Mouse (Mus musculus) limb, embryonic 10.5 days (tissue): ENCODE results near the gene Podnl1. TPM values are rescaled to one million over a fixed set of nuclear protein-coding genes. Genes with fewer than 3 reads are reported as not detected.

Source experiments
- DNase-seq: peaks from one replicate; pipeline ENCODE4 v3.0.0-alpha.2; 2017; ENCODE audit warnings: low spot score
- H3K27ac ChIP-seq: fragments of 300-500 bp; sonication (generic); 2 replicates; pipeline ENCODE4 v1.5.1; 2016; ENCODE audit warnings: mild to moderate bottlenecking
- H3K27me3 ChIP-seq: fragments of 300-500 bp; sonication (generic); 2 replicates; pipeline ENCODE4 v1.6.1; 2016; ENCODE audit warnings: low read depth, mild to moderate bottlenecking; ENCODE audit not compliant: poor library complexity, severe bottlenecking
- H3K36me3 ChIP-seq: fragments of 300-500 bp; sonication (generic); 2 replicates; pipeline ENCODE4 v1.6.1; 2016; ENCODE audit warnings: mild to moderate bottlenecking, moderate library complexity
- H3K4me1 ChIP-seq: fragments of 300-500 bp; sonication (generic); 2 replicates; pipeline ENCODE4 v1.6.1; 2016
- H3K4me3 ChIP-seq: fragments of 300-500 bp; sonication (generic); 2 replicates; pipeline ENCODE4 v1.5.1; 2016; ENCODE audit warnings: mild to moderate bottlenecking, moderate library complexity
- H3K9me3 ChIP-seq: fragments of 300-500 bp; sonication (generic); replicated peaks from 2 replicates; pipeline ENCODE4 v1.6.1; 2016; ENCODE audit warnings: mild to moderate bottlenecking
- WGBS: fragments of 180-500 bp; shearing (Covaris S2); methylation state at CpG from one replicate; pipeline ENCODE4 v1.1.7; 2016; 5-methylcytosine and 5-hydroxymethylcytosine counted together
- polyA plus RNA-seq: library from polyadenylated mRNA; unstranded; fragments of >200 nt; fragmentation: Nextera tagmentation; extraction: Ambion mirVana; gene quantifications from 2 replicates; pipeline ENCODE4 v1.2.1, GENCODE M21; 2016

Gene Podnl1
- polyA plus RNA-seq, 1 experiment from 2014 or later, result 0.29 TPM

DNA sequence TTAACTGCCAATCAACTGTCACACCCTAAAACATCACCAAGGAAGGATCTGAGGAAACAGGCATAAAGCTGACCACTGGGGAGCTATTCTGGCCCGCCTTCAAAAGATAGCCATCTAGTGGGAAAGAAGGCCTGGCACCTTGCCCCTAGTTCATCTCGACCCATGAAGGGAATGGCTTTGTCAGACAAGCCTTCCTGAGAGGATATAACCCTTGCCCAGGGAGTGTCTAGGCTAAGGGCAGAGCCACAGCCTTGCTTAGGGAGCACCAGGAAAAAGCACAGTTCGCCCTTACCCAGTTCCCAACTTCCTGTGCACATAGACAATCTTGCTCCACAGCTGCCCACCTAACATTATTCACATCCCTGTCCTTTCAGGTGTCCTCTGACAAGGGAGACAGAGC is 22.2 kb upstream of the Podnl1 start:
- H3K27ac ChIP-seq, result peak overlapping the region; percentile 99
- 62% methylated on average over 3 of the region's 3 CpGs for WGBS
- no peak for DNase-seq
- no peaks in the 10 kb centered on the region for H3K9me3 ChIP-seq
- peaks cover 29% of the 10 kb centered on the region for H3K4me1 ChIP-seq
- H3K27me3 ChIP-seq, result no peaks in the 10 kb centered on the region
- peak overlapping the region; percentile 79 for H3K4me3 ChIP-seq
- peaks cover 46% of the 10 kb centered on the region for H3K36me3 ChIP-seq

DNA sequence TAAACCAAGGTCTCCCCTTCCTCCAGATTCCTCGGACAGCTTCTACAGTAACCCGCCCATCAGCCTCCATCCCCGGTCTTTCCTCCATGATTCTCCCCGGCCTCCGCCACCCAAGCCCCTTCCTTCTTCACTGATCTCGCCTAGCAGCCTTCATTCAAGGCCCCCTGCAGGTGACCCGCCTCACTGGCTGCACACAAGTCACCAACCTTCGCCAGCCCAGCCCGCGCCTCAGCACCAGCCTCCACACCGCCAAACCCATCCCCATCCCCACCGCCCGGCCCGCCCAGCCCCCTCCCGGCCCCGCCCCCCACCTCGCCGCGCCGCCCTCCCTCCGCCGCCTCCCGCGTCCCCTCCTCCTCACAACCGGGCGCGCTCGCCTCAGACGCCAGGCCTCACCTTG is 21.6 kb upstream of the Podnl1 start:
- peak; percentile 89 for DNase-seq
- Histone ChIP-seq H3K27ac (peak overlapping the region; percentile 99), H3K36me3 (peaks cover 40% of the 10 kb centered on the region), H3K27me3 (no peaks in the 10 kb centered on the region), H3K9me3 (no peaks in the 10 kb centered on the region), H3K4me1 (peaks cover 29% of the 10 kb centered on the region), H3K4me3 (peak overlapping the region; percentile 79)
- WGBS, result under 1% methylated on average over 28 of the region's 29 CpGs

DNA sequence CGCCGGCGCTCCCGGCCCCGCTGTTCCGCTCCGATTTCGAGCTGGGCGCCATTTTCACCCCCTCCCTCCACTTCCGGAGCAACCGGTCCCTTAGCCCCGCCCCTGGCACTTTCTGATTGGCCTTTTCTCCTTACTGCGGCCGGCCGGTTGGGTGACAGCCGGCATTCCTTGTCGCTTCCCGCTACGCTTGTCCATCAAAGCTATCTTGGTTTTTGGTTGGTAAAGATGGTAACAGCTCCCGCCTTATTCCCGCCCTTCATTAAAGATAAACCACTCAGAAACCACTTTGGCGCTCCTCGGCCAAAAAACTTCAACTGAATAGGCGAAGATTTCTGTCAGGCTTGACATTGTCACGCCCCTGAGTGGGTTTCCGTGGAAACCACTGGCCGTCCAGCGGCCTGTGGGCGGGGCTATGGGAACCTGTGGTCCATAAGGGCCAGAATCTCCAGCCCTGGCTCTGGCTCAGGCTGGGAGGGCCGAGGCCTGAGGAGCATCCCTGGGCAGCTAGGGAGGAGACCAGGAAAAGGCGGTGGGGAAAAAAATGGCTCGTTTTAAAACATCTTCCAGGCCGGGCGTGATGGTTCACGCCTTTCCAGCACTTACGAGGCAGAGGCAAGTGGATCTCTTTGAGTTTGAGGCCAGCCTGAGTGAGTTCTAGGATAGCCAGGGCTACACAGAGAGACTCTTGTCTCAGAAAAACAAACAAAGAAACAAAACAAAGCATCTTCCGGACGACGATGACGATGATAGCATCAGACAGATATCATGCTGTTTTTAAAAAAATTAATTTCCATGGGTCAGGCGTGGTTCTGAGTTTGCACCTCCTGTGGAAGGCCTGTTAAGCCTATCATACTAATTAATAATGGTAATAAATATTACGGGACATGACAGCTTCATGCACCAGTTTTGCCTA is 20.8 kb upstream of the Podnl1 start, which contains the start of gene Dcaf15:
Dcaf15 (minus strand) TSS at position 72 of the 913 bp plus-strand sequence.
- DNase-seq, result peak; percentile 97
- 8% methylated on average over 42 of the region's 42 CpGs for WGBS
- peaks cover 33% of the 10 kb centered on the region for H3K36me3 ChIP-seq
- no peaks in the 10 kb centered on the region for H3K27me3 ChIP-seq
- H3K9me3 ChIP-seq, result no peaks in the 10 kb centered on the region
- peak within 1 kb of the TSS; percentile 99 for H3K27ac ChIP-seq
- peaks cover 29% of the 10 kb centered on the region for H3K4me1 ChIP-seq
- H3K4me3 ChIP-seq, result peak within 1 kb of the TSS; percentile 79

DNA sequence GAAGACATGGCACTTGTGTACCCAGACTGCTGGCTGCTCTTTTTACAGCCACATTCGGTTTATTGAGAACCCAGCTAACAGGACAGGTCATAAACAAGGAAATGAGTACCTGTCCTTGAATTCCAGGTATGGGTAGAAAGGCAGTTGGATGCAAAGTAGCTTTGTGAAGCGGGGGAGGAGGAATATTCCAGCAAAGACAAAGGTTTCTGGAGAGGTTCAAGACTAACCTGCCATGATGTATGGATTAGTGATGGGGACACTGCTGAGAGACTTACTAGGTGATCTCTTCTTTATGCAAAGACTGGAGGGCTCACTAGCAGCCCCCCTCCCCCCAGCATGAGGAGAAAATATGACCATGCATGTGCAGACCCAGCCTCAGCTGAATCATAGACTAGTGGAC is 20.1 kb upstream of the Podnl1 start:
- Histone ChIP-seq H3K27me3 (no peaks in the 10 kb centered on the region), H3K27ac (peak overlapping the region; percentile 99; the same call in 1 of the 2 replicates), H3K36me3 (peaks cover 25% of the 10 kb centered on the region), H3K4me3 (no peak overlapping the region; the same call in 1 of the 2 replicates), H3K9me3 (no peaks in the 10 kb centered on the region), H3K4me1 (peaks cover 29% of the 10 kb centered on the region)
- 79% methylated on average over 2 of the region's 2 CpGs for WGBS
- no peak for DNase-seq

DNA sequence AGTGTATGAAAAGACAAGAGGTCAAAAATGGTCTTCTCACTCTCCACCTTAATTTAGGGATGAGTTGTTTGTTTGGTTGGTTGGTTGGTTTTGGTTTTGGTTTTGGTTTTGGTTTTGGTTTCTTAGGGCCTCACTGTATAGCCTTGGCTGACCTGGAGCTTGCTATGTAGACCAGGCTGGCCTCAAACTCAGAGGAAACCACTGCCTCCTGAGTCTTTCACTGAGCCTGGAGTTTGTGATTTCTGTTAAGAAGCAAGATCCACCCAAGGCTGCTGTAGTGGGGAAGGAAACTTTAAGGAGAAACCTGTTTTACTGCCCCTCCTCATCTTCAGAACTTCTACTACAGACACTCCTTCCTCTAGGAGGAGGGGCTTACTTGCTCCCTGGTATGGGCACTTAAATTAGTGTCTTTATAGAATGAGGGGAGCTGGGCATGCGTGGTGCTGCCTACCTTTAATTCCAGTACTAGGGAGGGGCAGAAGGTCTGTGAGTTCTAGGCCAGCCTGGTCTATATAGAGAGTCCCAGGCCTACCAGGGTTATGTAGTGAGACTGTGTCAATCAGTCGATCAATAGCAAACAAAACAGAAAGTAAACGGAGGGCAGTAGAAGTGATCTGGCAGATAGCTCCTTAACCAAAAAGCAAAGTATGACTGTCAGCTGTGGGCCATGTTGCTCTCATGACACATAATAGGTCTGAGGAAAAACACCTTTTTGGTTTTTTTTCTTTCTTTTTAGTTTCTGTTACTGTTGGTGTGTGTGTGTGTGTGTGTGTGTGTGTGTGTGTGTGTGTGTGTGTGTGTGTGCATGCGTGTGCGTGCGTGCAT is 19.4 kb upstream of the Podnl1 start:
- H3K4me1 ChIP-seq, result peaks cover 29% of the 10 kb centered on the region
- no peak for DNase-seq
- H3K27me3 ChIP-seq, result no peaks in the 10 kb centered on the region
- H3K4me3 ChIP-seq, result no peak overlapping the region
- no peaks in the 10 kb centered on the region for H3K9me3 ChIP-seq
- 0 out of 2 replicates have a peak overlapping the region, but pooled peaks have one; percentile 99 for H3K27ac ChIP-seq
- peaks cover 18% of the 10 kb centered on the region for H3K36me3 ChIP-seq
- 93% methylated on average over 6 of the region's 6 CpGs for WGBS

DNA sequence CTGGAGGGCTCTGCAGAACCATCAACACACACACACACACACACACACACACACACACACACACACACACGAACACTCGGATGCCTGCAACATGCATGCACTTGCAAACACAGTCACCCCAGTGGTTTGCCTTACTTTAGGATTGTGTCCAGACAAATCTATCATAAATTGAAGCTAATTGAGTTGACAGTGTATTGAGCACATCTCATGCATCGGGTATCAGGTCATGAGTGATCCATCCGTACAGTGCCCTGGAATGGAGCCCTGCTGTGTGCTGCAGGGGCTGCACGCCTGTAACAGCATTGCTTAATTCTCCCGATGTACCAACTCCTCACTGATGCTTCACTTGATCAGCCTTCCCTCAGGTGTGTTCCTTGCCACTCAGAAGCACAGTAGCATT is 10.1 kb upstream of the Podnl1 start:
- no peaks in the 10 kb centered on the region for H3K27me3 ChIP-seq
- H3K9me3 ChIP-seq, result no peaks in the 10 kb centered on the region; the same call in 1 of the 2 replicates
- H3K36me3 ChIP-seq, result no peaks in the 10 kb centered on the region
- WGBS, result 88% methylated on average over 6 of the region's 6 CpGs
- H3K27ac ChIP-seq, result no peak overlapping the region
- no peaks in the 10 kb centered on the region for H3K4me1 ChIP-seq
- no peak for DNase-seq
- H3K4me3 ChIP-seq, result no peak overlapping the region

DNA sequence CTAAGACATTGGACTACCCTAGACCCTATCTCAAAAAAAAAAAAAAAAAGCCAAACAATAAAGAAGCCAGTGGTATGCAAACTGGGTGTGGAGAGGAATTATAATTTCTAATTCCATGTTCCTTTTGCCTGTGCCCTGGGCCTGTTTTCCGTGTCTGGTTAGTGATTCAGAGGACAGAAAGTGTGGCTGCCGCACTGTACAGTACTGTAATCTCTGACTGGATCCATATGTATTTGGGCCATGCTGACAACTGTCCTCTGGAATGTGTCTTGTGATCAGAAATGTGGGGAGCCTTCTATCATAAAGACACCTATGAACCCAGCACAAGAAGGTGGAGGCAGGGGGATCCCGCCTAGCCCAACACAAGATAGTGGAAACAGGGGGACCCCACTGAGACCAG is 3.6 kb upstream of the Podnl1 start:
- Histone ChIP-seq H3K36me3 (no peaks in the 10 kb centered on the region), H3K4me1 (peaks cover 17% of the 10 kb centered on the region), H3K9me3 (no peaks in the 10 kb centered on the region; the same call in 1 of the 2 replicates), H3K27me3 (no peaks in the 10 kb centered on the region), H3K4me3 (no peak overlapping the region), H3K27ac (no peak overlapping the region)
- DNase-seq, result no peak
- 88% methylated on average over 3 of the region's 3 CpGs for WGBS

DNA sequence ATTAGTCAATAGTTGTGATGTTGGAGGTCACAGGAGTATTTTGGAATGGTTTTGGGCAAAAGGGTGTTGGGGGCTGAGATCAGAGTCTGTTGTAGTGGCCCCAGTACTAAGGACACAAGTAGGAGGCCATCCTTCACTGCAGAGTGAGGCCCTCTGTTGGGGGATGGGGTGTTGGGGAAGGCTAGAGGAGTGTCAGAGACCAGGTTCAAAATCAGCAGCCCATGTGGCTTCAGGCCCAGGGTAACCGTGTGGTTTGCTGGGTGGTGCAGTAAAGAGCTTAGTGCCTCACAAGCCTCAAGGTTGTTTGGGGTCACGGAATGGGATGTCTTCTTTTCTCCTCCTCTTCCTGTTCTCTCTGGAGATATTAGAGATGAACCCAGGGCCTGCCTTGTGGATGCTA is 953 bp downstream of the Podnl1 start:
- Histone ChIP-seq H3K27me3 (peaks cover 10% of the 10 kb centered on the region; the same call in 1 of the 2 replicates), H3K36me3 (peaks cover 9% of the 10 kb centered on the region), H3K27ac (peak overlapping the region; percentile 66; the same call in 1 of the 2 replicates), H3K4me1 (peaks cover 34% of the 10 kb centered on the region), H3K9me3 (no peaks in the 10 kb centered on the region), H3K4me3 (no peak overlapping the region)
- 71% methylated on average over 2 of the region's 2 CpGs for WGBS
- no peak for DNase-seq

DNA sequence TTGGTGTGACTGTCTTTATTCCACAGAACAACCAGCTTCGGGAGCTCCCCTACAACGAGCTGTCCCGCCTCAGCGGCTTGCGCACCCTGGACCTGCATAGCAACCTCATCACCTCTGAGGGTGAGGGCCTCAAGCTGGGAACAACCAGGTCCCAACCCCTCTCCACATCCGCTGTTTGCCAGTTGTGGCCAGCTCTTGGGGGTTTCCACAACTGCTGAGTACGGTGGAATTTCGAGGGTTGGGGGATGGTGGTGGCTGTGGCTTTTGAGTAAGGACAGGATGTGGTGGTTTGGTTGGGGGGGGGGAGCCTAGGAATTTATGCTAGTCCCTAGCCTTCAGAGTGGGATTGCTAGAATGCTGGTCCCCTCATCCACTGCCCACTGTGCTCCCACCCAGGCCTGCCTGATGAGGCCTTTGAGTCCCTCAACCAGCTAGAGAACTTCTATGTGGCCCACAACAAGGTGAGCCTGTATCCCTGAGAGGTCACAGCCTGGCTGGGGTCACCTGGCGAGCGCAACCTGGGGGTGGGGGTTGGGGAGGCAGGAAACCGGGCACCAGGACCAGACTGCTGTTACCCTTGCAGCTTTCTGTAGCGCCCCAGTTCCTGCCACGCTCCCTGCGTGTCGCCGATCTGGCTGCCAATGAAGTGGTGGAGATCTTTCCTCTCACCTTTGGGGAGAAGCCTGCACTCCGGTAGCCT is 1.6 kb downstream of the Podnl1 start:
- Histone ChIP-seq H3K27me3 (peaks cover 10% of the 10 kb centered on the region; the same call in 1 of the 2 replicates), H3K36me3 (peaks cover 15% of the 10 kb centered on the region), H3K4me3 (no peak overlapping the region), H3K9me3 (no peaks in the 10 kb centered on the region), H3K4me1 (peaks cover 34% of the 10 kb centered on the region), H3K27ac (peak overlapping the region; percentile 66)
- DNase-seq, result no peak
- WGBS, result 62% methylated on average over 17 of the region's 17 CpGs

DNA sequence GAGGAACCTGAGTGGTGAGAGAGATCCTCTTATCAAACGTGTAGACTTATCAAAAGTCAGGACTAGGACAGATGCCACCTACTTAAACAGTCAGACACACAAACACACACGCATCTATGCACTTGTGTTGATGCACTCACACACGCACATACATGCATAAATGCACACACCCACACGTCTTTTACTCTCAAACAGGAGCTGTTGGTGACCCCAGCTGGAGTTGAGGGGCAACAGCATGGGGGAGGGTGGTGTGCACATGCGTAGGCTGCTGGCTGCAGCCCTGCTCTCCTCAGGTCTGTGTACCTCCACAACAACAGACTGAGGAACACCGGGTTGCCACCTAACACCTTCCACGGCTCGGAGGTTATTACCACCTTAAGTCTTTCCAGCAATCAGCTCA is 2.5 kb downstream of the Podnl1 start:
- 68% methylated on average over 8 of the region's 8 CpGs for WGBS
- H3K36me3 ChIP-seq, result peaks cover 24% of the 10 kb centered on the region
- DNase-seq, result no peak
- no peak overlapping the region for H3K27ac ChIP-seq
- no peaks in the 10 kb centered on the region for H3K9me3 ChIP-seq
- H3K4me1 ChIP-seq, result peaks cover 34% of the 10 kb centered on the region
- H3K4me3 ChIP-seq, result no peak overlapping the region
- peaks cover 10% of the 10 kb centered on the region; the same call in 1 of the 2 replicates for H3K27me3 ChIP-seq

DNA sequence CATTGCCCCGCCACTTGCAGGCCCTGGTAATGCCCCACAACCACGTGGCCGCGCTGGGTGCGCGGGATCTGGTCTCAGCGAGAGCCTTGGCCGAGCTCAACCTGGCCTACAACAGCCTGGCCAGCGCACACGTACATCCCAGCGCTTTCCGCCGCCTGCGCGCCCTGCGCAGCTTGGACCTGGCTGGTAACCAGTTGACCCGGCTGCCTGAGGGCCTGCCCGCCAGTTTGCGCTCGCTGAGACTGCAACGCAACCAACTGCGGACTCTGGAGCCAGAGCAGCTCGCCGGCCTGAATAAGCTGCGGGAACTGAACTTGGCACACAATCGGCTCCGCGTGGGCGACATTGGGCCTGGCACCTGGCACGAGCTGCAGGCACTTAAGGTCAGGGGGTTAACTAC is 5.0 kb downstream of the Podnl1 start:
- Histone ChIP-seq H3K4me1 (peaks cover 28% of the 10 kb centered on the region), H3K36me3 (peaks cover 50% of the 10 kb centered on the region), H3K27me3 (peaks cover 10% of the 10 kb centered on the region; the same call in 1 of the 2 replicates), H3K4me3 (no peak overlapping the region), H3K27ac (0 out of 2 replicates have a peak overlapping the region, but pooled peaks have one; percentile 3), H3K9me3 (no peaks in the 10 kb centered on the region)
- peak; percentile 43 for DNase-seq
- WGBS, result 42% methylated on average over 30 of the region's 30 CpGs

DNA sequence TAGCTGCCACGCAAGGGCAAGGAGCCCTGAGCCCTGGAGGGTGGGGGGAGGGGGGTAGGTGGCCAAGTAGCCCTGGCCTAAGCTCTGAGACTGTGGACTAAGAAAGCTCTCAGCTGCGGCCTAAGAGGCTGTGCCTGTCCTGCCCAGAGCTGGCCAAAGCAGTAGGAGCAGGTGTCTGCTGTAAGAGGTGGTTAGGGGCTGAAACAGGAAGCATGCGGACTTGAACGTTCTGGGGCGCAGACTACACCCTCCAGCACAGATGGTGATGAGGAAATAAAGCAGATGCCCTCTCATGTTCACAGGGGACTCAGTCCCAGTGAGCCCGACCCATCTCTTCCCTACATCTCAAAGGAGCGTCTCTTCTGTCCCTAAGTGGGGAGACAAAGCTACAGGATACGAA is 6.4 kb downstream of the Podnl1 start:
- peaks cover 10% of the 10 kb centered on the region; the same call in 1 of the 2 replicates for H3K27me3 ChIP-seq
- peaks cover 64% of the 10 kb centered on the region for H3K36me3 ChIP-seq
- no peak overlapping the region for H3K27ac ChIP-seq
- H3K4me1 ChIP-seq, result peaks cover 16% of the 10 kb centered on the region
- no peak for DNase-seq
- H3K4me3 ChIP-seq, result 0 out of 2 replicates have a peak overlapping the region, but pooled peaks have one; percentile 6
- WGBS, result 89% methylated on average over 8 of the region's 8 CpGs
- no peaks in the 10 kb centered on the region for H3K9me3 ChIP-seq
